Mouse (Mus musculus) brown adipose tissue, adult 24 weeks (tissue): ENCODE measurements around the gene Gm28079. TPM values are rescaled to one million over a fixed set of nuclear protein-coding genes. Genes with fewer than 3 reads are reported as not detected.
"Not testable (repeated sequence)": the region's sequence is repeated elsewhere in the genome, so short reads cannot be mapped to it uniquely, and the experiment has no call there.

Experiments used
- H3K27ac ChIP-seq: fragments of 200-500 bp; replicated peaks from 2 replicates; pipeline ENCODE4 v1.5.1; 2012; ENCODE audit warnings: low read depth, mild to moderate bottlenecking, low read length
- H3K4me1 ChIP-seq: fragments of 200-500 bp; 2 replicates; pipeline ENCODE4 v1.6.1; 2012; ENCODE audit warnings: low read length, mixed read lengths; ENCODE audit not compliant: control insufficient read depth, insufficient read depth, insufficient read length
- H3K4me3 ChIP-seq: fragments of 200-500 bp; 2 replicates; pipeline ENCODE4 v1.5.1; 2012; ENCODE audit warnings: low read depth, mild to moderate bottlenecking, low read length, moderate library complexity; ENCODE audit not compliant: insufficient read depth
- polyA plus RNA-seq: library from polyadenylated mRNA; stranded (reverse); fragments of >200 nt; gene quantifications from 2 replicates; pipeline ENCODE4 v1.2.4, GENCODE M21; 2012; ENCODE audit not compliant: missing spikeins, insufficient read depth, insufficient read length

Gene Gm28079
- polyA plus RNA-seq: not detected in 2 replicates

DNA sequence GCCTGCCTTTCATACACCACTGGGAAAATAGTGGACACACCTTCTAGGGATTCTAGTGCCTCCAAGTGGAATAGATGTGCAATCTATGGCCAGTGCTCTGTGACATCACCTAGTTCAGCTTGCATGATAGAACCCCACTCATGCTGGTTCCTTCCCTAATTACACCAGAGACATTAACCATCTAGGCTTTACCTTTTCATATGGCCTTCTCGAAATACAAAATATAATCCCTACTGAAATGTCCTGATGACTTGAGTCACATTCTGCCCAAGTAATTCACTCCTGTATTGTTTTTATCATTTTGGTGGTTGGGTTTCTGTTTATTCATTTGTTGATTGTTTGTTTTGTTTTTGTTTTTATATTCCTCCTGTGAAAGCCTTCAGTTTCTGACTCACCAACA, at the start of gene Gm28079:
Gene Gm28079, minus strand, starts transcription at position 101 of the 400 bp plus-strand sequence.
- H3K27ac ChIP-seq, H3K4me3 ChIP-seq, H3K4me1 ChIP-seq: not testable (repeated sequence)
